Mouse (Mus musculus) MEL (cell line): Measurements from ENCODE around the gene Hspb1.

Source experiments
- CTCF ChIP-seq, 3 experiments: IDR thresholded peaks in 2 of 3; conservative IDR thresholded peaks in 1 of 3; 2 replicates each; pipeline ENCODE4 v1.5.1; 2011 to 2012; ENCODE audit warnings: low read length in 3 of 3, low read depth in 2 of 3, mild to moderate bottlenecking in 2 of 3, improper control_type of control experiment in 1 of 3, inconsistent platforms in 1 of 3, mixed read lengths in 1 of 3, moderate library complexity in 1 of 3; ENCODE audit not compliant: control insufficient read depth in 1 of 3, insufficient read depth in 1 of 3, poor library complexity in 1 of 3, severe bottlenecking in 1 of 3
- JUND ChIP-seq: IDR thresholded peaks from 2 replicates; pipeline ENCODE4 v1.6.1; 2011; ENCODE audit warnings: low read depth, mild to moderate bottlenecking, improper control_type of control experiment, low read length

- TF ChIP-seq JUND (no peak), CTCF (IDR thresholded peaks at IDR 0.05 in 2 of 3, conservative IDR thresholded peaks at IDR 0.05 in 1 of 3; ENCODE audit: control insufficient read depth in 1 of 3, insufficient read depth in 1 of 3, low read depth in 2 of 3, low read length in 3 of 3, poor library complexity in 1 of 3, severe bottlenecking in 1 of 3) (peak; percentile 75 to 93 (median 87))
Measured at GRCm38 (mm10) chr5:135903551-135904151, 15.9 kb downstream of the Hspb1 start.
